Mouse (Mus musculus) hindbrain, embryonic 15.5 days (tissue): ENCODE measurements around the gene Atxn2. TPM values are rescaled to one million over a fixed set of nuclear protein-coding genes. Genes with fewer than 3 reads are reported as not detected.

Experiments
- ATAC-seq: fragments of 200-750 bp; cut with Nextera tagmentation; 2 replicates; pipeline ENCODE4 v1.8.0; 2017; ENCODE audit warnings: low read depth, moderate number of reproducible peaks, moderate TSS enrichment; ENCODE audit not compliant: low FRiP score
- H3K27ac ChIP-seq: fragments of 300-500 bp; sonication (generic); replicated peaks from 2 replicates; pipeline ENCODE4 v1.5.1; 2015; ENCODE audit warnings: mild to moderate bottlenecking, inconsistent platforms
- H3K27me3 ChIP-seq: fragments of 300-500 bp; sonication (generic); 2 replicates; pipeline ENCODE4 v1.6.1; 2015; ENCODE audit warnings: control low read depth, inconsistent platforms
- H3K36me3 ChIP-seq: fragments of 300-500 bp; sonication (generic); 2 replicates; pipeline ENCODE4 v1.6.1; 2015; ENCODE audit warnings: control low read depth, inconsistent platforms
- H3K4me1 ChIP-seq: fragments of 300-500 bp; sonication (generic); replicated peaks from 2 replicates; pipeline ENCODE4 v1.6.1; 2015; ENCODE audit warnings: control low read depth, inconsistent platforms
- H3K4me2 ChIP-seq: fragments of 300-500 bp; sonication (generic); 2 replicates; pipeline ENCODE4 v1.6.1; 2015; ENCODE audit warnings: moderate library complexity, mild to moderate bottlenecking, inconsistent platforms
- H3K4me3 ChIP-seq: fragments of 300-500 bp; sonication (generic); 2 replicates; pipeline ENCODE4 v1.5.1; 2015; ENCODE audit warnings: mild to moderate bottlenecking, inconsistent platforms
- H3K9ac ChIP-seq: fragments of 300-500 bp; sonication (generic); 2 replicates; pipeline ENCODE4 v1.6.1; 2015; ENCODE audit warnings: inconsistent platforms
- H3K9me3 ChIP-seq: fragments of 300-500 bp; sonication (generic); 2 replicates; pipeline ENCODE4 v1.6.1; 2016; ENCODE audit warnings: control low read depth, inconsistent platforms
- WGBS: fragments of 180-500 bp; shearing (Covaris S2); methylation state at CpG from one replicate; pipeline ENCODE4 v1.1.7; 2015; 5-methylcytosine and 5-hydroxymethylcytosine counted together
- polyA plus RNA-seq: library from polyadenylated mRNA; unstranded; fragments of >200 nt; fragmentation: Nextera tagmentation; extraction: Ambion mirVana; gene quantifications from 2 replicates; pipeline ENCODE4 v1.2.1, GENCODE M21; 2015

The Atxn2 gene
- polyA plus RNA-seq, 1 experiment from 2014 or later: 111 TPM

GRCm38 (mm10) chr5:121769827-121770226, 58.7 kb downstream of the Atxn2 start:
- H3K4me2 ChIP-seq: no peak overlapping the region
- no peaks in the 10 kb centered on the region for H3K27me3 ChIP-seq
- H3K36me3 ChIP-seq: peaks cover 17% of the 10 kb centered on the region
- no peak overlapping the region for H3K9ac ChIP-seq
- WGBS: 88% methylated on average over 7 of the region's 7 CpGs
- H3K4me3 ChIP-seq: no peak overlapping the region
- no peak overlapping the region for H3K27ac ChIP-seq
- ATAC-seq: no peak
- no peaks in the 10 kb centered on the region for H3K4me1 ChIP-seq
- H3K9me3 ChIP-seq: no peaks in the 10 kb centered on the region

GRCm38 (mm10) chr5:121771611-121772010, 60.5 kb downstream of the Atxn2 start:
- Histone ChIP-seq H3K27ac (no peak overlapping the region), H3K4me3 (no peak overlapping the region), H3K9me3 (no peaks in the 10 kb centered on the region), H3K4me1 (no peaks in the 10 kb centered on the region), H3K27me3 (no peaks in the 10 kb centered on the region), H3K4me2 (no peak overlapping the region), H3K9ac (no peak overlapping the region), H3K36me3 (peaks cover 24% of the 10 kb centered on the region)
- 95% methylated on average over 3 of the region's 3 CpGs for WGBS
- ATAC-seq: no peak

- H3K36me3 ChIP-seq: peaks cover 48% of the 10 kb centered on the region
- WGBS: 51% methylated on average over 7 of the region's 7 CpGs
- H3K27ac ChIP-seq: 0 out of 2 replicates have a peak overlapping the region, but pooled peaks have one; percentile 11
- peaks cover under 1% of the 10 kb centered on the region for H3K4me1 ChIP-seq
- no peaks in the 10 kb centered on the region for H3K27me3 ChIP-seq
- no peak overlapping the region for H3K4me2 ChIP-seq
- no peak overlapping the region for H3K9ac ChIP-seq
- ATAC-seq: 0 out of 2 replicates have a peak, but pooled peaks have one; percentile 30
- no peak overlapping the region for H3K4me3 ChIP-seq
- no peaks in the 10 kb centered on the region for H3K9me3 ChIP-seq
These were observed 67.5 kb downstream of the Atxn2 start for GRCm38 (mm10) chr5:121778485-121779119.

- Histone ChIP-seq H3K27ac (no peak overlapping the region), H3K4me1 (peaks cover 8% of the 10 kb centered on the region), H3K4me3 (no peak overlapping the region), H3K9ac (no peak overlapping the region), H3K9me3 (no peaks in the 10 kb centered on the region), H3K36me3 (peaks cover 50% of the 10 kb centered on the region), H3K27me3 (no peaks in the 10 kb centered on the region), H3K4me2 (no peak overlapping the region)
- ATAC-seq: no peak
- WGBS: 78% methylated on average over 5 of the region's 5 CpGs
These were observed 69.0 kb downstream of the Atxn2 start for GRCm38 (mm10) chr5:121780180-121780579.

- Histone ChIP-seq H3K36me3 (peaks cover 58% of the 10 kb centered on the region), H3K4me1 (peaks cover 8% of the 10 kb centered on the region), H3K4me2 (no peak overlapping the region), H3K4me3 (no peak overlapping the region), H3K27me3 (no peaks in the 10 kb centered on the region), H3K9me3 (no peaks in the 10 kb centered on the region), H3K27ac (no peak overlapping the region), H3K9ac (no peak overlapping the region)
- ATAC-seq: no peak
- 47% methylated on average over 4 of the region's 4 CpGs for WGBS
These were observed 71.3 kb downstream of the Atxn2 start for GRCm38 (mm10) chr5:121782467-121782866.

- peak; percentile 54; the same call in 1 of the 2 replicates for ATAC-seq
- 60% methylated on average over 10 of the region's 10 CpGs for WGBS
- Histone ChIP-seq H3K36me3 (peaks cover 57% of the 10 kb centered on the region), H3K4me3 (no peak overlapping the region), H3K9ac (no peak overlapping the region), H3K27me3 (no peaks in the 10 kb centered on the region), H3K9me3 (no peaks in the 10 kb centered on the region), H3K4me2 (no peak overlapping the region), H3K4me1 (peaks cover 8% of the 10 kb centered on the region), H3K27ac (peak overlapping the region; percentile 57)
These were observed 72.8 kb downstream of the Atxn2 start for GRCm38 (mm10) chr5:121783862-121784500.

GRCm38 (mm10) chr5:121791026-121791425, 79.9 kb downstream of the Atxn2 start:
- Histone ChIP-seq H3K27me3 (no peaks in the 10 kb centered on the region), H3K4me3 (no peak overlapping the region), H3K9ac (no peak overlapping the region), H3K4me1 (no peaks in the 10 kb centered on the region), H3K27ac (no peak overlapping the region), H3K9me3 (no peaks in the 10 kb centered on the region), H3K4me2 (no peak overlapping the region), H3K36me3 (peaks cover 38% of the 10 kb centered on the region)
- WGBS: 89% methylated on average over 5 of the region's 5 CpGs
- ATAC-seq: no peak

- WGBS: 84% methylated on average over 3 of the region's 3 CpGs
- H3K9ac ChIP-seq: no peak overlapping the region
These were observed 84.7 kb downstream of the Atxn2 start for GRCm38 (mm10) chr5:121795800-121796199.

GRCm38 (mm10) chr5:121798447-121798846, 87.3 kb downstream of the Atxn2 start:
- H3K4me3 ChIP-seq: no peak overlapping the region
- H3K4me2 ChIP-seq: no peak overlapping the region
- no peak overlapping the region for H3K27ac ChIP-seq
- no peaks in the 10 kb centered on the region for H3K27me3 ChIP-seq
- no peaks in the 10 kb centered on the region for H3K4me1 ChIP-seq
- no peak overlapping the region for H3K9ac ChIP-seq
- WGBS: 92% methylated on average over 2 of the region's 2 CpGs
- H3K9me3 ChIP-seq: no peaks in the 10 kb centered on the region
- peaks cover 65% of the 10 kb centered on the region for H3K36me3 ChIP-seq
- ATAC-seq: no peak

More at GRCm38 (mm10) chr5:121795800-121796199, 84.7 kb downstream of the Atxn2 start:
- no peak overlapping the region for H3K27ac ChIP-seq
- no peak for ATAC-seq
- H3K27me3 ChIP-seq: no peaks in the 10 kb centered on the region
- no peak overlapping the region for H3K4me2 ChIP-seq
- H3K4me1 ChIP-seq: no peaks in the 10 kb centered on the region
- H3K4me3 ChIP-seq: no peak overlapping the region
- peaks cover 51% of the 10 kb centered on the region for H3K36me3 ChIP-seq
- no peaks in the 10 kb centered on the region for H3K9me3 ChIP-seq

GRCm38 (mm10) chr5:121807186-121807585, 96.0 kb downstream of the Atxn2 start:
- Histone ChIP-seq H3K4me1 (no peaks in the 10 kb centered on the region; the same call in 1 of the 2 replicates), H3K9ac (no peak overlapping the region), H3K27me3 (no peaks in the 10 kb centered on the region), H3K9me3 (no peaks in the 10 kb centered on the region), H3K36me3 (peaks cover 35% of the 10 kb centered on the region), H3K27ac (no peak overlapping the region), H3K4me2 (no peak overlapping the region), H3K4me3 (no peak overlapping the region)
- no peak for ATAC-seq
- 79% methylated on average over 3 of the region's 3 CpGs for WGBS

- Histone ChIP-seq H3K4me1 (no peaks in the 10 kb centered on the region; the same call in 1 of the 2 replicates), H3K9me3 (no peaks in the 10 kb centered on the region), H3K9ac (no peak overlapping the region), H3K27ac (no peak overlapping the region), H3K36me3 (peaks cover 34% of the 10 kb centered on the region), H3K27me3 (no peaks in the 10 kb centered on the region), H3K4me3 (no peak overlapping the region), H3K4me2 (no peak overlapping the region)
- 92% methylated on average over 2 of the region's 2 CpGs for WGBS
- ATAC-seq: no peak
These were observed 97.1 kb downstream of the Atxn2 start for GRCm38 (mm10) chr5:121808202-121808601.

- no peak overlapping the region for H3K4me2 ChIP-seq
- peaks cover 36% of the 10 kb centered on the region for H3K36me3 ChIP-seq
- no peak for ATAC-seq
- no peaks in the 10 kb centered on the region for H3K27me3 ChIP-seq
- no peaks in the 10 kb centered on the region; the same call in 1 of the 2 replicates for H3K4me1 ChIP-seq
- no peaks in the 10 kb centered on the region for H3K9me3 ChIP-seq
- WGBS: 74% methylated on average over 5 of the region's 5 CpGs
- H3K27ac ChIP-seq: no peak overlapping the region
- H3K4me3 ChIP-seq: no peak overlapping the region
- H3K9ac ChIP-seq: no peak overlapping the region
These were observed 98.6 kb downstream of the Atxn2 start for GRCm38 (mm10) chr5:121809667-121810224.
